Mouse (Mus musculus) T-cell, adult 2 months (primary cell): ENCODE data around the gene Cercam.
"Not testable (repeated sequence)": the region's sequence is repeated elsewhere in the genome, so short reads cannot be mapped to it uniquely, and the experiment has no call there.

Experiments
- DNase-seq: peaks from one replicate; pipeline ENCODE4 v3.0.0; 2022; ENCODE audit warnings: low spot score

Gene Cercam

DNA sequence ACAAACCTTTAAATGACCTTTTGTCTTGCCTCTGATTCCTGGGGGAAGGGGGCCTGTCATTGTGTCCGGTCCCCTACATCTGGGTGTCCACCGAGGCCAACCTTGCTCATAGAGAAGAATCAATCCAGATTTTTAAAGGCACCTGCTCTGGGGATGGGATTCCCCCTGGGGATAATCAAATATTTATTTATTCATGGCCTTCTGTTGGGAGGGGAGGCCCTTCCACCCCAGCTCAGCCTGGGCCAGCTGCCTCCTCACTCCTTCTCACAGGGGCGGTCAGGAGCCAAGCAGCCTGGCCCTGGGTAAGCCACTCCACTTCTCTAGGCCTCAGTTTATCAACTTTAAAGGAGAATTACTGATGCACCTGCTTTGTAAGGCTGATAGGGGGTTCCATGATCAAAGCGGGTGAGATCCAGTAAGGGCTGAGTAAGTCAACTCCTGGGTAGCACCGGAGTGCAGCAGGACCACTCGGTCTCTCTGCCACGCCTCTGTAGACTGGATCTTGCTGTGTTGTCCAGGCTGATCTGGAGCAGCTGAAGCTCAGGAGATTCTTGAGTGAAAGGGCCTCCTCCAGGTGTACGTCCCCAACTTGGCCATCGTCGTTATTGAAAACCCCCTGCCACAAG is 13.3 kb upstream of the Cercam start:
- DNase-seq: no peak

DNA sequence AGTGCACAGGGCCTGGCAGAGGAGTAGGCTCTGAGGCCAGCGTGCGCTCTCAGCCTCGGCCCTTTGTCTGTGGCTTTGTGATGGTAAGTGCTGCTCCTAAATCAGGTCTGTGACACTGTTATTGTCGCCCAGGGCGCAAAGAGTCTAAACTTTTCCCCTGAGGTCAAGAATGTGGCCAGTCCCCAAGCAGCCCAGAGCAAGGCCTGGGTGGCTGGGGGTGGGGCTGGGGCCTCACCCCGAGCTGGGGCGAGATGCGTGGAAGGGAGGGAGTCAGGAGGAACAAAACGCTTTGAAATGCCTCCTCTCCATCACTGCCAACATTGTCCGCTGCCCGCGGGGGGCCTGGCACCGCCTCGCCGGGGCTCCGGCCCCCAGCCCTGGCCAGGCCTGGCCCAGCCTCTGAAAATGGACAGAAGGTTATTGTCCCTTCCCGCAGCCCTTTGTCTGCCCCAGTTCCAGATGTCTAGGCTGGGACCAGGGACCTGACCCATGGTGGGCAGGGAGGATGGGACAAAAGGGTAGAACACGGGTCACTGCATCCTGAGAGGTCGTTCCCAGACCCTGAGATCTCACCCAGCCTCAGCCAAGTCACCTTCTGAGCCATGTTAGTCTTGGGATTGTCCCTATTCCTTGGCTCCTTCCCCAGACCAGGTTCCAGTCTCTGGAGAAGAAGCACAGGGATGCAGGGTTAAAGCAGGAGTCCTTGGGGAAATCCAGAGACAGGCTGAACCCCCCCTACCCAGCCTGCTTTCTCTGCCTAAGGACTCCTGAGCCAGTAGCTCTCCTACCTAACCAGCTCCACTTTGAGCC is 12.3 kb upstream of the Cercam start:
- DNase-seq: no peak

- no peak for DNase-seq
These were observed 11.6 kb upstream of the Cercam start for GRCm38 (mm10) chr2:29857341-29857740.

DNA sequence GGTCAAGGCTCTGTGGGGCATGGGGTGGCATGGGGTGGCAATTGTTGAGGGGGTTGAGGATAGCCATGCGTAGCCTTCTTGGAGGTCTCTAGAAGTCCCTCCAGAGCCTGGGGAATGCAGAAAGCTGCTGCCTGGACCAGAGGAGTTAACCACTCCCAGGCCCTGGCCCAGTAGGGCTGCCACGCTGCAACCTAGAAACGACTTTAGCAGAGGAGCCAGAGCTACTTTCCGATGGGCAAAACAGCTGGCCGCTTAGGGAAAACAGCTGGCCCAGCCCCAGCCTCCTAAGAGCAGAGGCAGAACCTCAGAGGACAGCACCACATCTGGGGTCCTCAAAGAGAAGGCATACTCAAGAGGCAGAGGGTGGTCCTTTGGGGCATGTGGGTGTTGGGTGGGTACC is 11.0 kb upstream of the Cercam start:
- DNase-seq: no peak

DNA sequence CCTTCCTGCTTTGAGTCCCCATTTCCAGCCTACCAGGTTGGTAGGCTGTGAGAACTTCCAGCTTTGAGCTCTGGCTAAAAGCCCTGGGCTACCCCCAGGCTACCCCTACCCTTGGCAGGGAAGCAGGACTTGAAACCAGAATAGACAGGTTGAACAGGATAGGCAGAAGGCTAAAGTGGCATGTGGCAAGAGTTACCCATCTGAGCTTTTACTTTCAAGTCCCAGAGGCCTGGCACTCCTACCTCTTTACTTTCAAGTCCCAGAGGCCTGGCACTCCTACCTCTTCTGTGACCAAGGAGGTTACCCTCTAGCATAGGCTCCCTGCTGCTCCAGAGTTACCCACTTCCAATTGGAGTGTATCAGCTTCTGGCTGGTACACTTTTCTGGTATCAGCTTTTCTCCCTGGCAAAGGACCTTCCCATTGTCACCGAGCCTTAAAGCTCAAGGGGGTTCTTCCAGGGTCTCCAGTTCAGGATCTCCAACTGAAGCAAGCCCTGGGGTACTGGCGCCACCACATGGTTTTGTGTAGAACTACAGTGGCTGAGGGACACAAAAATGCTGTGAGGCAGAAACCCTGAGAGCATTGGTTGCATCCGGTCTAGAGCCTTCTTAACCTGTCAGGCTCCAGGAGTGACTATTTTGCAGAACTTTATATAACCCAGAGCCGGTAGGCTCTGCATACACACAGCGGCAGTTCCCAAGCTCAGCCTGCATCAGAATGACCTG is 10.1 kb upstream of the Cercam start:
- peak; percentile 49 for DNase-seq

GRCm38 (mm10) chr2:29865125-29865524 is 3.8 kb upstream of the Cercam start:
- DNase-seq: no peak

DNA sequence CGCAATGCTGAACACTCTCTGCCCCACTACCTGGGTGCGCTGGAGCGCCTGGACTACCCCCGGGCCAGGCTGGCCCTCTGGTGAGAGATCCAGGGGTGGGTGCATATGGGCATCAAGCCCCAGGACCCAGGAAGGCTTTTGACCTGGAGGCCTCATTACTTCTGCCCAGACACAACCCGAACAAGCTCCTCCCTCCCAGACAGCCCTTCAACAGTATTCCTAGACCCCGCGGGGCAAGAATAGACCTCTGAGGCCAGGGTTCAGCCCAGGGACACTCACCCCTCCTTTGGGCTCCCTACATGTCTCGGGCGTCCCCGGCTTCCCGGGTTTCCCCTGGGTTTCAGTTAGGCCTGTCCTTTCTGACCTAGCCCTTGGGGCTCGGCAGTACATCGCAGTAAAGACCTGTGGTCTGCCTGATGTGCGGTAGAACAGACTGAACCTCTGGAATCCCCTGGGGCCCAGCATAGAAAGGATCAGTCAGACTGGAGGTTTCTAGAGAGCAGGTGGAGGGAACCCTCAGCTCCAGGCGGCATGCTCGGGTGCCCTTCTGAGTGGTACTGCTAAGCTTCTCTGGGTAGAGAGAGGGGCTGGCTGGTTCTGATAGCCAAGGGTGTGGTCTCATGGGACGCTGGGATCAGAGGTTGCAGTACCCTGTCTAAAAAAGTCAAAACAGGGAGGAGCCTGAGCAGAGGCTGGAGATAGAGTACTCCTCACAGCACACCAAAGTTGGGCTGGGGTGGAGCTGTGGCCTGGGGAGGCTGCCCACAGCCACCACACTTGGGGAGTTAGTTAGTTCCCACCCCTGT is 885 bp downstream of the Cercam start:
- peak; percentile 35 for DNase-seq

DNA sequence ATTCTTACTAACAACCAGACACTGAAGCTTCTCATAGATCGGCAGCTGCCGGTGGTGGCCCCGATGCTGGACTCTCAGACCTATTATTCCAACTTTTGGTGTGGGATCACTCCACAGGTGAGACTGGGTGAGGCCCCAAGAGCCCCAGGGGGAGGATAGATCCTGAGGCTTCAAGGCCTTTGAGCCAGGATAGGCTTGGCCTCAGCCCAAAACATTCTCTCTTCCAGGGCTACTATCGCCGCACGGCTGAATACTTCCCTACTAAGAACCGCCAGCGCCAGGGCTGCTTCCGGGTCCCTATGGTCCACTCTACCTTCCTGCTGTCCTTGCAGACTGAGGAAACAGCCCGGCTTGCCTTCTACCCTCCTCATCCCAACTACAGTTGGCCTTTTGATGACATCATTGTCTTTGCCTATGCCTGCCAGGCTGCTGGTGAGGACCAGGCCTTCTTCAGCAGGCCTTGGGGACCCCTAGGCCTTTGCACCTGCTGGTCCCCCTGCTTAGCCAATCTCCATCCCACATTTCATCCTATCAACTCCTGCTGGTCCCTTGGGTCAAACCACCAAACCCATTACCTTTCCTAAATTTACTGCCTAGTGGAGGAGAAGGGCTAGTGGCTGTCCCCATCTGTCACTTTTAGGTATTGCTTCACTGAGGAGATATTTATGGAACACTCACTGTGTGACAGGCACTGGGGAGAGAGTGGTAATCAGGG is 3.8 kb downstream of the Cercam start:
- no peak for DNase-seq

DNA sequence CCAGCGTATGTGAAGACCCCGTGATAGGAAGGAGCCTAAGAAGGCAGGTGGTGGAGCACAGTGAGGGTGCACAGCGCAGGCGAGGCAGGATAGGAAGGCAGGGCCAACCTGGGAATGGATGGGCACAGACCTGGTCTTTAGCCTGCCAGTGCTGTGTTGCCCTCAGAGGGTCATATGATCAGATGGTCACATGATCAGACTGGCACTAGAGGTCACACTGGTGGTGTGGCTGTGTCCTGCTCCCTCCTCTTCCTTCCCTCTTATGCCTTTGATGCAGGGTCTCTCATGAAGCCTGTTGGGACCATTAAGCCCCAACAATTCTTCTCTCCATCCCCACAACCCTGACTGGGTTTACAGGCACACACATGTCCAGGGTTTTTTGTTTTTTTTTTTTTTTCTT is 4.8 kb downstream of the Cercam start:
- DNase-seq: no peak

- DNase-seq: no peak
These were observed 9.1 kb downstream of the Cercam start for GRCm38 (mm10) chr2:29878061-29878460.

DNA sequence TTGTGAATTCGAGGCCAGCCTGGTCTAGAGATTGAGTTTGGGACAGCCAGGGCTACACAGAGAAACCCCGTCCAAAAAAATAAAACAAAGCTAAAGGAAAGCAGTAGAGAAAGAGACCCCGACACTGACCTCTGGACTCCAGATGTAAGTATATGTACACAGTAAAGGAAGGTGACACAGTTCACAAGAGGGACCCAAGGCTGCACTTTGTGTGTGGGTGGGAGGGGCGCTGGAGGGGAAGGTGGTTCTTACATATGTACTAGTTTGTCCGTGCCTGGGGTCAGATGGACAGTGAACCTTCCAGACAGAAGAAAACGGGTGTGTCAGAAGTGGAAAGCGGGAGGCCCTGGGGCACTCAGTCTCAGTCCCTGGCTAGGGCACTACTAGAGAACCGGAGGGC is 10.2 kb downstream of the Cercam start:
- no peak for DNase-seq

DNA sequence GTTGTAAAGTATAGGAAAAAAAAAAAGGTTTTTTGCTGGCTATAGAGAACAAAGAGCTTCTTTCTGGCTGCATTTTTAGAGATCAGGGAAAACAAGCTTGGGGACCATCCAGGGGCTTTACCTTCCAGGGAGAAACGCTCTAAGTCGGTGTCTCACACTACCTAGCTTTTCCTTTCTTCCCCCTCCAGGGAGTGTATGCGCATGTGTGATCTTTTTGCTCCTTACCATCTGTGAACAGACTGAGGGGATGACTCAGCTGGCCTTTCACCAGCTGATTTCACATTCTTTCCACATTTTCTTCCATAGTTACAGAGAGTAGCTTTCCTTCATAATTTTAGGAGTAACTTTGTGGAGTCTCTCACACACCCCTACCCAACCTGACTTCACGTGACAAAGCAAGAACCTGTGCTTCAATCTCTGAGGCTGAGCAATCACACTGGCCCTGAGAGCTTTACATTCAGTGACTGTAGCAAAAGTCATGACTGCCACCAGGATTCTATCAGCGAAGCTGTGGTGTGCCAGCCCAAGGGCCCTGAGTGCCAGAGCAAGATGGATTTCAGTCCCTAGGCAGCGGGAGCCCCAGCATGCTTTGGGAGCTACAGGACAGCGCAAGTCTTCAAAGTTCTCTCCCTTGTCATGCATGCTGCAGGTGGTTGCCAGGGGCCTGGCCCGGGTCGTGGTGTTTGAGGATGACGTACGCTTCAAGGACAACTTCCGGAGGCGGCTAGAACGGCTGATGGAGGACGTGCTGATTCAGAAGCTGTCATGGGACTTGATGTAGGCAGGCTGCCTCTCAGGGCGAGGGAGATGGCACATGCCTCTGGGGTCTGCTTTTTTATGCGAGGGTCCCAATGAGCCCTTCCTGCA is 11.2 kb downstream of the Cercam start:
- no peak for DNase-seq

DNA sequence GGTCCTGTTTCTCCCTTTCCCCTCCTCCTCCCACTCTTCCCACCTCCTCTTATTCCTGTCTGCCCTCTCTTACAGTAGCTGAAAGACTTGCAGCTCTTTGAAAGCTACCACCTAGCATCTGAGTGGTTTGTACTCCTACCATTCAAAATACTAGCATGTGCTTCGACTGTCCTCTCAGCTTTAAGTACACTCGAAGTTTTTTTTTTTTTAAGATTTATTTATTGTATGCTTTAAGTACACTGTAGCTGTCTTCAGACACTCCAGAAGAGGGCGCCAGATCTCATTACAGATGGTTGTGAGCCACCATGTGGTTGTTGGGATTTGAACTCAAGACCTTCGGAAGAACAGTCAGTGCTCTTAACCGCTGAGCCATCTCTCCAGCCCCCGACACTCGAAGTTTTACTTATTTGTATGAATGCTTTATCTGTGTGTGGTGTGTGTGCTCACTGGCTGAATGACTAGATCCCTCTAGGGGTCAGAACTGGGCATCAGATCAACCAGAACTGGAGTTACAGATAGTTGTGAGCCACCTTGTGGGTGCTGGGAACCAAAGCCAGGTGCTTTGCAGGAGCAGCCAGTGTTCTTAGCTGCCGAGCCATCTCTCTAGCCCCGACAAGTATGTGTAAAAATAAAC is 17.8 kb downstream of the Cercam start:
- DNase-seq: not testable (repeated sequence)

DNA sequence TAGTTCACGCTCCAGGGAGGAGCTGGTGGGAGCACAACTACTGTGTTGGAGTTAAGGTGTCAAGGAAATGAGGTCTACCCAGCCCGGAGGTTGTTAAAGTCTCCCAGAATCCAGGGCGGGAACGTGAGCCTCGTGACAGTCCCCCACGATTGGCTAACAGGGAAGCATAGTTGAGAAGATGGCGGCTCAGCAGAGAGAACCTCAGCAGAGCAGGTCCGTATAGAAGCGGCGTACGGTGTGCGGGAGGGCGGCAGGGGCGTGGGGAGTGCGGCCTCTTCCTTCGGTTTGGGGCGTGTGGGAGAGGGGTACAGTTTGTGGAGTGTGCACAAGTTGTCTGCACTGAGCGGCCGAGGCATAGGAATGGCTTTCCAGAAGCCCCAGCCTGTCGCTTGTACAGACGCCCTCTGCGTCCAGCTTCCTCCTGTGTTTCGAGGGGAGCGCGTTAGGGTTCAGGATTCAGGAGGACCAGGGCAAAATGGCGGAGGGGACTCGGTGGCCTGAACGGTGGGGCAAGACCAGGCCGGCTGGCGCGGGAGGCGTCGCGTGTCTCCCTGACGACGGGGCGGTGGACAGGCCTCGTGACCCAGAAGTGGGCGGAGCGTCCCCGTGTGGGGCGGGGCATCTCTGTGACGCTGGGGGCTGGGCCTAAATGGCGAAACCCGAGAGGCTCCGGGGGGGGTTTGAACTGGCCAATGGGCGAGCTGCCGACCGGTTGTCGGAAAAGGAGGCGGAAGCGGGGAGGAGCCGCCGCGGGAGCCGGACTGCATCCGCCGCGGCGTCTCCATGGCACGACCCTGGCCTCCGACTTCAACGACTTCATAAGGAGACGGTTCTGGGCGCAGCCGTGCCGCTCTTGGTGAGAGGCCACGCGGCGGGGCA is 20.3 kb downstream of the Cercam start, which contains the start of gene Odf2:
Odf2 (plus strand) TSS at position 156 of the 879 bp plus-strand sequence.
- peak; percentile 99 for DNase-seq

GRCm38 (mm10) chr2:29889991-29890833 is 21.2 kb downstream of the Cercam start:
- peak; percentile 52 for DNase-seq

GRCm38 (mm10) chr2:29891773-29892172 is 22.8 kb downstream of the Cercam start:
- DNase-seq: no peak

DNA sequence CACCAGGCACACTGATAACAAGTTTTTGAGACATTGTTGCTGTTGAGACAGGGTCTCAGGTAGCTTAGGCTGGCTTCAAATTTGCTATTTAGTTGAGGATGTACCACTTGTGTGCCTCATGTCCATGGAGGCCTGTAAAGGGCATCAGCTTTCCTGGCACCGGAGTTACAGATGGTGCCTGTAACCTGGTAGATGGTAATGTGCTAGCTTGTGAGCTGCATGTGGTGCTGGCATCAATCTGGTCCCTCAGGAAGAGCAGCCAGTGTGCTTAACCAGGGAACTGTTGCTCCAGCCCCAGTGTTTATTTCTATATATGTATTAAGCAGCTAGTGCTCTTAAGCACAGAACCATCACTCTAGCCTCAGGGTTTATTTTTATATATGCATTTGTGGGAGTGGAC is 27.1 kb downstream of the Cercam start:
- DNase-seq: no peak

- no peak for DNase-seq
These were observed 28.4 kb downstream of the Cercam start for GRCm38 (mm10) chr2:29897366-29897765.
